Mouse (Mus musculus): ENCODE results near the gene Abr. TPM values are rescaled to one million over a fixed set of nuclear protein-coding genes. Genes with fewer than 3 reads are reported as not detected.

Gene Abr
- polyA plus RNA-seq, 1 experiment from 2014 or later = 37.5 TPM

DNA sequence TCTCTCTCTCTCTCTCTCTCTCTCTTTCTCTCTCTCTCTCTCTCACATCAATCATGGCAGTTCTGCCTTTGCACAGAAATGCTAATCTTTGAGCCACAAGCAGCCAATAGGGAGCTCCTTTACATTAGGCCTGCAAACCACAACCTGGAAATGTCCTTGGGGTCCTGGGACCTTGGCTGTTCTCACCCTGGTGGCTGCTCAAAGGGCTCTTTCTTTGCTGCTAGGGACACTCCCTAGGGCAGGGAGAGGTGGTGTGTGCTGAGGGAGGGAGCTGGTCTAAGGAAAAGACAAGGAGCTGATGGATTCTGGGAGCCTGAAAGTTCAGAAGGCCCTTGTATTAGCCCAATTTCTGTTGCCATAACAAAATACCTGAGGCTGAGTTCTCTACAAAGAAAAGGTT lies 251.6 kb downstream of the Abr start:
- H3K27ac ChIP-seq = no peak overlapping the region
- 0 out of 2 replicates have a peak, but pooled peaks cover 6% of the 10 kb centered on the region for H3K36me3 ChIP-seq
- H3K9ac ChIP-seq = no peak overlapping the region
- ATAC-seq (ENCODE audit: low FRiP score, low read depth) = no peak
- no peaks in the 10 kb centered on the region for H3K27me3 ChIP-seq
- H3K4me1 ChIP-seq = peaks cover 68% of the 10 kb centered on the region
- H3K4me3 ChIP-seq = no peak overlapping the region
- no peaks in the 10 kb centered on the region for H3K9me3 ChIP-seq
- no peak overlapping the region for H3K4me2 ChIP-seq (replicated peaks)

Other genes starting within 250 kb of the Abr start
- gene Nxn, start 223.2 kb downstream of the Abr start, polyA plus RNA-seq (2015; fragmentation: Nextera tagmentation; extraction: Ambion mirVana) = 55.4 and 57.6 TPM in 2 replicates
- 125 and 126 TPM in 2 replicates for gene Timm22, start 215.4 kb downstream of the Abr start, polyA plus RNA-seq (2015; fragmentation: Nextera tagmentation; extraction: Ambion mirVana)
- 5.0 and 6.5 TPM in 2 replicates for gene Bhlha9, start 50.2 kb upstream of the Abr start, polyA plus RNA-seq (2015; fragmentation: Nextera tagmentation; extraction: Ambion mirVana)
- 0.32 and 0.37 TPM in 2 replicates for gene Trarg1, start 57.5 kb upstream of the Abr start, polyA plus RNA-seq (2015; fragmentation: Nextera tagmentation; extraction: Ambion mirVana)
- gene Gosr1, start 141.3 kb upstream of the Abr start, polyA plus RNA-seq (2015; fragmentation: Nextera tagmentation; extraction: Ambion mirVana) = 22.3 and 24.0 TPM in 2 replicates
- gene Cpd, start 224.7 kb upstream of the Abr start, polyA plus RNA-seq (2015; fragmentation: Nextera tagmentation; extraction: Ambion mirVana) = 9.8 and 10.3 TPM in 2 replicates